Mouse (Mus musculus) testis, adult 2 months (tissue): ENCODE data around the gene Olfr467. TPM values are rescaled to one million over a fixed set of nuclear protein-coding genes. Genes with fewer than 3 reads are reported as not detected.

Experiments used
- H3K27ac ChIP-seq: fragments of 200-500 bp; 2 replicates; pipeline ENCODE4 v1.5.1; 2012; ENCODE audit warnings: low read depth, low read length; ENCODE audit not compliant: control insufficient read depth, insufficient read depth
- H3K27me3 ChIP-seq: fragments of 200-500 bp; 2 replicates; pipeline ENCODE4 v1.6.1; 2012; ENCODE audit warnings: mild to moderate bottlenecking, low read length, moderate library complexity; ENCODE audit not compliant: control insufficient read depth, insufficient read depth
- H3K36me3 ChIP-seq: fragments of 200-500 bp; 2 replicates; pipeline ENCODE4 v1.6.1; 2012; ENCODE audit warnings: mild to moderate bottlenecking, low read length; ENCODE audit not compliant: control insufficient read depth, insufficient read depth
- H3K4me1 ChIP-seq: fragments of 200-500 bp; 2 replicates; pipeline ENCODE4 v1.6.1; 2012; ENCODE audit warnings: low read length; ENCODE audit not compliant: control insufficient read depth, insufficient read depth
- H3K4me3 ChIP-seq: fragments of 200-500 bp; 2 replicates; pipeline ENCODE4 v1.5.1; 2012; ENCODE audit warnings: low read depth, mild to moderate bottlenecking, low read length, moderate library complexity, mixed read lengths; ENCODE audit not compliant: control insufficient read depth
- CTCF ChIP-seq: fragments of 200-500 bp; IDR thresholded peaks from 2 replicates; pipeline ENCODE4 v1.5.1; 2012; ENCODE audit warnings: low read depth, mild to moderate bottlenecking, inconsistent platforms, low read length, moderate library complexity; ENCODE audit not compliant: control insufficient read depth, insufficient read depth, insufficient replicate concordance
- POLR2A ChIP-seq: fragments of 200-500 bp; IDR thresholded peaks from 2 replicates; pipeline ENCODE4 v1.6.1; 2012; ENCODE audit warnings: low read depth, mild to moderate bottlenecking, inconsistent platforms, low read length, moderate library complexity; ENCODE audit not compliant: control insufficient read depth
- polyA plus RNA-seq: library from polyadenylated mRNA; depleted of rRNA; stranded (reverse); fragments of >200 nt; gene quantifications from 2 replicates; pipeline ENCODE4 v1.2.3, GENCODE M21; 2012; rRNA removed

Gene Olfr467
- polyA plus RNA-seq: not detected in 2 replicates

- no peaks in the 10 kb centered on the region for H3K4me1 ChIP-seq
- H3K27me3 ChIP-seq: no peaks in the 10 kb centered on the region
- no peaks in the 10 kb centered on the region for H3K36me3 ChIP-seq
- H3K4me3 ChIP-seq: no peak within 1 kb of the TSS
- no peak for TF ChIP-seq CTCF
- no peak within 1 kb of the TSS for H3K27ac ChIP-seq
Measured at GRCm38 (mm10) chr7:107811963-107812362, at the start of gene Olfr467. Olfr467 (plus strand) TSS chr7:107812263.

DNA sequence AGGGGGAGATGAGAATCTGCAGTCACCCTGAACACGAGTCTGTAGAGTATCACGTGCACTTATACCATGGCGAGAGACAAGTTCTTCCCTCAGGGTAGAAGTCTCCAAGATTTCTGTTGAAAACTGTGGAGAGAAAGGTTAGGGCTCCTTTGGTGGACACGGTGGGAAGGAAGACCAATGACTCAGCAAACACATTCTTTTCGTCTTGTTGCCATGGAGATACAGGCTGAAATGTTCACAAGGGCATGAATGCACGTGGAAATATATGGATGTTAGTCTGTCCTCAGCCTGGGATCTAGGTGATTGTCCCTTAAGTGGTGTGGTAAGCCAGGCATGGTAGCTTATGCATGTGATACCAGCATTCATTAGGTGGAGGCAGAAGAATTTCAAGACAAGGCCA, 41.3 kb upstream of the Olfr467 start:
- H3K4me1 ChIP-seq: no peaks in the 10 kb centered on the region
- TF ChIP-seq POLR2A (no peak), CTCF (no peak)
- H3K4me3 ChIP-seq: no peak overlapping the region
- no peaks in the 10 kb centered on the region for H3K27me3 ChIP-seq
- H3K36me3 ChIP-seq: no peaks in the 10 kb centered on the region
- no peak overlapping the region for H3K27ac ChIP-seq

DNA sequence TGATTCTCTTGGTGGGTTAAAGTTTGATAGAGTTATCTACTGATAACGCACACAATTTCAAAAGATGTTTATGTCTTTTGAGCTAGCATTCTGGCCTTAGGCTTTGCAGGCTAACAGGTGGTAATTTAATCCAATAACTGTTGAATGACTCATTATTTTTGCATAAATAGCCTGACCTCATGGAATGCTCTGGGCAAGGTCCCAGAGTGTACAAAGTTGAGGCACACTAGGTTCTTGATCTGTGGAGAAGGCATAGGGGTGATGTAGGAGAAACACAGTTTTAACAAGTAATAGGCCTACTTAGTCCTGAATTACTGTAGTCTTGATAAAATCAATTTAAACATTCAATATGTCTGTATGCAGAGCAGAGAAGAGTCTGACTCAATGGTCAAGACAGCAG, 33.8 kb upstream of the Olfr467 start:
- no peak overlapping the region for H3K27ac ChIP-seq
- no peak for TF ChIP-seq CTCF
- TF ChIP-seq POLR2A: no peak
- no peaks in the 10 kb centered on the region for H3K27me3 ChIP-seq
- H3K4me3 ChIP-seq: no peak overlapping the region
- no peaks in the 10 kb centered on the region for H3K36me3 ChIP-seq
- H3K4me1 ChIP-seq: no peaks in the 10 kb centered on the region

- Histone ChIP-seq H3K4me1 (no peaks in the 10 kb centered on the region), H3K36me3 (no peaks in the 10 kb centered on the region), H3K27ac (no peak overlapping the region), H3K27me3 (no peaks in the 10 kb centered on the region), H3K4me3 (no peak overlapping the region)
- TF ChIP-seq POLR2A (no peak), CTCF (peak; percentile 11; the same call in 1 of the 2 replicates)
Measured at GRCm38 (mm10) chr7:107779611-107780010, 32.5 kb upstream of the Olfr467 start.

GRCm38 (mm10) chr7:107787977-107788620, 24.0 kb upstream of the Olfr467 start:
- Histone ChIP-seq H3K27ac (no peak overlapping the region), H3K36me3 (no peaks in the 10 kb centered on the region), H3K4me3 (no peak overlapping the region), H3K27me3 (no peaks in the 10 kb centered on the region), H3K4me1 (no peaks in the 10 kb centered on the region)
- TF ChIP-seq POLR2A (no peak), CTCF (no peak)

DNA sequence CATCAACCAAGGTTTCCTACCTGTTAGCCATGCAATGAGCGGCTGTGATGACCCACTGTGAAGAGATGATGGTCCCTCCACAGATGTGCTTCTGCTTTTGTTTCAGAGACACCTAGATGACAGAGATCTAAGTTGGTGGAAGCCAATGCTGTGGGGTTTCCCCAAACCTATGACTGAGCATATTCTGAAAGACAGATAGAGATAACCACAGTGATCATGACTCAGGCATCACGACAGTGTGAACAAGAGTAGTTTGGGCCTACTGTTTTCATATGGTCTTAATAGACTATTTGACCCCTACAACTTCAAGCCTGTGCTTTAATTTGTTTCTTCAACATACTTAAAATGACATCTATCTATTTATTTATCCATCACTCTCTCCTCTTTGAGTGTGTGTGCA, 15.6 kb upstream of the Olfr467 start:
- H3K4me3 ChIP-seq: no peak overlapping the region
- no peak for TF ChIP-seq POLR2A
- TF ChIP-seq CTCF: no peak
- no peaks in the 10 kb centered on the region for H3K27me3 ChIP-seq
- no peaks in the 10 kb centered on the region for H3K4me1 ChIP-seq
- H3K27ac ChIP-seq: no peak overlapping the region
- H3K36me3 ChIP-seq: no peaks in the 10 kb centered on the region

- Histone ChIP-seq H3K27ac (no peak within 1 kb of the TSS), H3K27me3 (no peaks in the 10 kb centered on the region), H3K4me3 (no peak within 1 kb of the TSS), H3K36me3 (no peaks in the 10 kb centered on the region), H3K4me1 (no peaks in the 10 kb centered on the region)
- TF ChIP-seq POLR2A (no peak), CTCF (no peak)
Measured at GRCm38 (mm10) chr7:107801108-107801507, 11.0 kb upstream of the Olfr467 start, which contains the start of gene Ovch2. Ovch2 (minus strand) TSS chr7:107801208.
